Mouse (Mus musculus) layer of hippocampus, adult 2 months (tissue): Measurements from ENCODE around the gene Gars. TPM values are rescaled to one million over a fixed set of nuclear protein-coding genes. Genes with fewer than 3 reads are reported as not detected.

Source experiments
- DNase-seq, 2 experiments: peaks; one replicate each; pipeline ENCODE4 v3.0.0; 2022; ENCODE audit warnings: low spot score in 2 of 2
- H3K27ac ChIP-seq: fragments of 200-600 bp; 2 replicates; pipeline ENCODE4 v1.8.1; 2022
- H3K4me3 ChIP-seq: fragments of 200-600 bp; 2 replicates; pipeline ENCODE4 v1.8.1; 2022; ENCODE audit warnings: mild to moderate bottlenecking
- CTCF ChIP-seq: fragments of 200-600 bp; conservative IDR thresholded peaks from 2 replicates; pipeline ENCODE4 v1.8.1; 2022; ENCODE audit warnings: antibody characterized with exemption, mild to moderate bottlenecking, moderate library complexity
- total RNA-seq, 2 experiments: library from RNA; stranded (reverse); gene quantifications; 2 replicates each; pipeline ENCODE4 v1.2.3; 2021

Gene Gars
- total RNA-seq, 2 experiments from 2014 or later = 131 to 134 TPM

- H3K4me3 ChIP-seq = no peak overlapping the region
- TF ChIP-seq CTCF = no peak
- H3K27ac ChIP-seq = peak overlapping the region; percentile 53
- DNase-seq = no peak
Measured at GRCm38 (mm10) chr6:55044542-55044941, 6.7 kb downstream of the Gars start.

GRCm38 (mm10) chr6:55045326-55045725 is 7.5 kb downstream of the Gars start:
- no peak overlapping the region for H3K4me3 ChIP-seq
- H3K27ac ChIP-seq = peak overlapping the region; percentile 53
- no peak for TF ChIP-seq CTCF

GRCm38 (mm10) chr6:55049186-55049585 is 11.4 kb downstream of the Gars start:
- H3K27ac ChIP-seq = no peak overlapping the region
- no peak for TF ChIP-seq CTCF
- no peak overlapping the region for H3K4me3 ChIP-seq
- no peak for DNase-seq

More at GRCm38 (mm10) chr6:55045326-55045725, 7.5 kb downstream of the Gars start:
- DNase-seq = no peak

- no peak overlapping the region for H3K4me3 ChIP-seq
- DNase-seq = no peak
- H3K27ac ChIP-seq = no peak overlapping the region
- TF ChIP-seq CTCF = no peak
Measured at GRCm38 (mm10) chr6:55054491-55054890, 16.7 kb downstream of the Gars start.

- Histone ChIP-seq H3K27ac (no peak overlapping the region), H3K4me3 (no peak overlapping the region)
- no peak for DNase-seq
- no peak for TF ChIP-seq CTCF
Measured at GRCm38 (mm10) chr6:55057427-55057826, 19.6 kb downstream of the Gars start.

GRCm38 (mm10) chr6:55060241-55060825 is 22.5 kb downstream of the Gars start:
- Histone ChIP-seq H3K4me3 (no peak overlapping the region), H3K27ac (0 out of 2 replicates have a peak overlapping the region, but pooled peaks have one; percentile 78)
- no peak for TF ChIP-seq CTCF
- no peak for DNase-seq

GRCm38 (mm10) chr6:55061328-55061727 is 23.5 kb downstream of the Gars start:
- no peak for TF ChIP-seq CTCF
- H3K4me3 ChIP-seq = no peak overlapping the region
- no peak for DNase-seq
- peak overlapping the region; percentile 78; the same call in 1 of the 2 replicates for H3K27ac ChIP-seq

- H3K4me3 ChIP-seq = no peak overlapping the region
- peak in 1 of 2 experiments; percentile 37 for DNase-seq
- H3K27ac ChIP-seq = peak overlapping the region; percentile 78
- no peak for TF ChIP-seq CTCF
Measured at GRCm38 (mm10) chr6:55062200-55062599, 24.4 kb downstream of the Gars start.

GRCm38 (mm10) chr6:55063793-55064476 is 26.1 kb downstream of the Gars start:
- no peak for TF ChIP-seq CTCF
- Histone ChIP-seq H3K4me3 (no peak overlapping the region), H3K27ac (no peak overlapping the region)
- DNase-seq = no peak

GRCm38 (mm10) chr6:55064477-55064827 is 26.6 kb downstream of the Gars start:
- no peak overlapping the region for H3K4me3 ChIP-seq
- no peak for TF ChIP-seq CTCF
- no peak overlapping the region for H3K27ac ChIP-seq
- no peak for DNase-seq

- TF ChIP-seq CTCF = no peak
- DNase-seq = no peak
- no peak overlapping the region for H3K4me3 ChIP-seq
- H3K27ac ChIP-seq = no peak overlapping the region
Measured at GRCm38 (mm10) chr6:55065903-55066302, 28.1 kb downstream of the Gars start.

GRCm38 (mm10) chr6:55076561-55077255 is 38.9 kb downstream of the Gars start:
- H3K27ac ChIP-seq = peak overlapping the region; percentile 81
- peak in 1 of 2 experiments; percentile 32 for DNase-seq
- TF ChIP-seq CTCF = no peak

GRCm38 (mm10) chr6:55081379-55081778 is 43.6 kb downstream of the Gars start:
- H3K27ac ChIP-seq = no peak overlapping the region
- no peak for DNase-seq
- no peak overlapping the region for H3K4me3 ChIP-seq
- no peak for TF ChIP-seq CTCF

More at GRCm38 (mm10) chr6:55076561-55077255, 38.9 kb downstream of the Gars start:
- no peak overlapping the region for H3K4me3 ChIP-seq
